Mouse (Mus musculus) E14TG2a.4 (cell line): ENCODE results near the gene Txndc2.

Experiments
- CTCF ChIP-seq: conservative IDR thresholded peaks from 2 replicates; pipeline ENCODE4 v1.5.1; 2014; ENCODE audit warnings: low read length
- NANOG ChIP-seq: IDR thresholded peaks from 2 replicates; pipeline ENCODE4 v1.6.1; 2014; ENCODE audit warnings: borderline replicate concordance, low read length, mixed read lengths

GRCm38 (mm10) chr17:65594687-65595086 is 47.3 kb downstream of the Txndc2 start:
- no peak for TF ChIP-seq CTCF
- no peak for TF ChIP-seq NANOG
